Mouse (Mus musculus) lung, embryonic 16.5 days (tissue): ENCODE results near the gene Pus1. TPM values are rescaled to one million over a fixed set of nuclear protein-coding genes. Genes with fewer than 3 reads are reported as not detected.
"Not testable (repeated sequence)": the region's sequence is repeated elsewhere in the genome, so short reads cannot be mapped to it uniquely, and the experiment has no call there.

ENCODE experiments used
- ATAC-seq: fragments of 200-750 bp; cut with Nextera tagmentation; 2 replicates; pipeline ENCODE4 v1.8.0; 2017; ENCODE audit warnings: low read depth, mild to moderate bottlenecking, moderate library complexity
- H3K27ac ChIP-seq: fragments of 300-500 bp; sonication (generic); 2 replicates; pipeline ENCODE4 v1.5.1; 2014; ENCODE audit warnings: mild to moderate bottlenecking, control low read depth, low read length
- H3K27me3 ChIP-seq: fragments of 300-500 bp; sonication (generic); 2 replicates; pipeline ENCODE4 v1.6.1; 2014; ENCODE audit warnings: low read depth, low read length, mixed read lengths; ENCODE audit not compliant: control insufficient read depth, insufficient read depth
- H3K36me3 ChIP-seq: fragments of 300-500 bp; sonication (generic); 2 replicates; pipeline ENCODE4 v1.6.1; 2014; ENCODE audit warnings: low read length; ENCODE audit not compliant: control insufficient read depth, insufficient read depth
- H3K4me1 ChIP-seq: fragments of 300-500 bp; sonication (generic); replicated peaks from 2 replicates; pipeline ENCODE4 v1.6.1; 2014; ENCODE audit warnings: low read length, mixed read lengths; ENCODE audit not compliant: control insufficient read depth, insufficient read depth
- H3K4me2 ChIP-seq: fragments of 300-500 bp; sonication (generic); 2 replicates; pipeline ENCODE4 v1.6.1; 2014; ENCODE audit warnings: low read depth, low read length, control low read depth
- H3K4me3 ChIP-seq: fragments of 300-500 bp; sonication (generic); 2 replicates; pipeline ENCODE4 v1.5.1; 2014; ENCODE audit warnings: mild to moderate bottlenecking, low read length, control low read depth
- H3K9ac ChIP-seq: fragments of 300-500 bp; sonication (generic); 2 replicates; pipeline ENCODE4 v1.6.1; 2014; ENCODE audit warnings: low read length, control low read depth
- H3K9me3 ChIP-seq: fragments of 300-500 bp; sonication (generic); 2 replicates; pipeline ENCODE4 v1.6.1; 2016; ENCODE audit warnings: low read length; ENCODE audit not compliant: control insufficient read depth
- WGBS: fragments of 180-500 bp; shearing (Covaris S2); extraction: QIAGEN DNeasy Blood & Tissue Kit; methylation state at CpG from one replicate; pipeline ENCODE4 v1.1.7; 2014; 5-methylcytosine and 5-hydroxymethylcytosine counted together
- polyA plus RNA-seq: library from polyadenylated mRNA; unstranded; fragments of >200 nt; fragmentation: Nextera tagmentation; extraction: Ambion mirVana; gene quantifications from 2 replicates; pipeline ENCODE4 v1.2.1, GENCODE M21; 2015

Pus1 gene
- polyA plus RNA-seq, 1 experiment from 2014 or later, result 25.2 TPM

- not testable (repeated sequence) for H3K27ac ChIP-seq, H3K4me1 ChIP-seq, H3K9ac ChIP-seq, H3K4me2 ChIP-seq, H3K27me3 ChIP-seq, H3K9me3 ChIP-seq, ATAC-seq, H3K4me3 ChIP-seq
- peaks cover 25% of the 10 kb centered on the region for H3K36me3 ChIP-seq
- WGBS, result 88% methylated on average over 10 of the region's 10 CpGs
Measured at GRCm38 (mm10) chr5:110772945-110773344, 7.5 kb downstream of the Pus1 start.

GRCm38 (mm10) chr5:110770448-110771158, 9.9 kb downstream of the Pus1 start, which contains the start of gene Ep400:
TSS of gene Ep400 (minus strand) at chr5:110770717.
- H3K4me3 ChIP-seq, result peak within 1 kb of the TSS; percentile 96
- H3K27me3 ChIP-seq, result no peaks in the 10 kb centered on the region

DNA sequence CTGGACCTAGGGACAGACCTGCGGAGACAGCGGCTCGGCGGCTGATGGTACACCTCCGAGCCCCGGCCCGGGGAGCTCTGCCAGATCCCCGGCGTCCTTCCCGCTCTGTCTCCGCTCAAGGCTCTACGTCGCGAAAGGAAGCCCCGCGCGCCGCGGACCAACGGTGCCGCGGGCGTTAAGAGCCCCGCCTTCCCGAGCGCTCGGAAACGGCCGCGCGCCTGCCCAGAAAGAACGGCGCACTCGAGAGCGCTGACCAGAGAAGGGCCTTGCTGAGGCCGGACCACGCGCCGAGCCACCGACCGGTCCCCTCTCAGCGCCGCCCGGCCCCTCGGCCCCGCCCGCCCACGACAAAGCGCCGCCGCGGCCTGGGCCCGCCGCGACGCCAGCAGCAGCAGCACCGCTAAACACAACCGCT, 10.4 kb downstream of the Pus1 start:
- peak; percentile 60 for ATAC-seq
- Histone ChIP-seq H3K27ac (peak overlapping the region; percentile 96), H3K27me3 (no peaks in the 10 kb centered on the region), H3K4me3 (peak overlapping the region; percentile 96), H3K36me3 (peaks cover 14% of the 10 kb centered on the region), H3K9ac (peak overlapping the region; percentile 94), H3K9me3 (no peaks in the 10 kb centered on the region), H3K4me1 (peaks cover 9% of the 10 kb centered on the region), H3K4me2 (peak overlapping the region; percentile 75)
- 0% methylated on average over 42 of the region's 58 CpGs for WGBS

More at GRCm38 (mm10) chr5:110770448-110771158, 9.9 kb downstream of the Pus1 start, which contains the start of gene Ep400:
- H3K36me3 ChIP-seq, result peaks cover 18% of the 10 kb centered on the region
- peaks cover 9% of the 10 kb centered on the region for H3K4me1 ChIP-seq
- peak within 1 kb of the TSS; percentile 96 for H3K27ac ChIP-seq
- H3K9ac ChIP-seq, result peak within 1 kb of the TSS; percentile 94
- ATAC-seq, result peak; percentile 98
- peak within 1 kb of the TSS; percentile 75 for H3K4me2 ChIP-seq
- under 1% methylated on average over 82 of the region's 83 CpGs for WGBS
- no peaks in the 10 kb centered on the region for H3K9me3 ChIP-seq

DNA sequence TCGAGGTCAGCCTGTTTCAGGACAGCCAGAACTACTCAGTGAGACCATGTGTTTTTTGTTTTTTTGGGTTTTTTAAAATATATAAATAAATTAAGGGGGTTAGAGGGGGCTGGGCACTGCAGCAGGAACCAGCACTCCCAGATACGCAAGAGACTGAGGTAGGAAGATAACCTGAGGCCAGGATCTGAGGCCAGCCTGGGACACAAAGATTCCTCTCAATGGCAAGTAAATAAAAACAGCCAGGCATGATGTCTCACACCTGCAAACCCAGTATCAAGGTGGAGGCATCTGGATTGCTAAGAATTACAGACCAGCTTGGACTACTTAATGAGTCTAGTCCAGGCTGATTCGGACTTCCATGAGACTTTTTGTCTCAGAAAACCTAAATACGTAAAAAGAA, 11.2 kb downstream of the Pus1 start:
- Histone ChIP-seq H3K4me2 (peak overlapping the region; percentile 75), H3K9me3 (no peaks in the 10 kb centered on the region), H3K4me1 (peaks cover 9% of the 10 kb centered on the region), H3K4me3 (peak overlapping the region; percentile 96), H3K36me3 (peaks cover 7% of the 10 kb centered on the region), H3K27ac (no peak overlapping the region), H3K9ac (peak overlapping the region; percentile 94), H3K27me3 (no peaks in the 10 kb centered on the region)
- 46% methylated on average over 4 of the region's 4 CpGs for WGBS
- no peak for ATAC-seq

DNA sequence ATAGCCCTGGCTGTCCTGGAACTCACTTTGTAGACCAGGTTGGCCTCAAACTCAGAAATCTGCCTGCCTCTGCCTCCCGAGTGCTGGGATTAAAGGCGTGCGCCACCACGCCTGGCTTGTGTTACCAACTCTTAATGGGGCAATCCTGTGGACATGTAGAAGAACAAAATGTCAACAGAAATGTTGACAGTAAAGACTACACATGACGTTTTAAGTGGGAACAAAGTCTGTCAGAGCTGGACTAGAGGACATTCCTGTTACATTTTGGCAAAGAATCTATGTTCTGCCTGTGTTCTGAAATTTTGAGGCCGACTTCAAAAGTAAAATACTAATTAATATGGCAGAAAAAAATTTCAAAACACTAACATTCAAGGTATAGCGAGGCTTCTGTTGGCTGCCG, 16.6 kb downstream of the Pus1 start:
- no peak for ATAC-seq

DNA sequence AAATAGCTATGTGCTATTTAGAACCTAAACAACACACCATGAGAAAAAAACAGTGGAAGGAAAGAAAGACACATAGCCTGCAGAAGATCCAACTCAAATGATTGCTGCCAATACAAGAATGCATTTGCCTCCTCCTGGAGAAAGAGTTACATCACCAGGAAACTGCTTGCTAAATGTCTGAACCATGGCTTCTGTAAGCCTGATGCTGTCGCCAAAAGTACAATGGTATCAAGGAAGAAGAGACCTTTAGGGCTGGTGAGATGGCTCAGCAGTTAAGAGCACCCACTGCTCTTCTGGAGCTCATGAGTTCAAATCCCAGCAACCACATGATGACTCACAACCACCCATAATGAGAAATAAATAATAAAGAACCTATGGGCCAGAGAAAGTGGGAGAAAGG, 35.4 kb downstream of the Pus1 start:
- no peak for ATAC-seq
- 79% methylated on average over 1 of the region's 1 CpGs for WGBS
- H3K9ac ChIP-seq, result no peak overlapping the region
- no peaks in the 10 kb centered on the region for H3K27me3 ChIP-seq
- H3K4me2 ChIP-seq, result no peak overlapping the region
- H3K4me3 ChIP-seq, result no peak overlapping the region
- 0 out of 2 replicates have a peak, but pooled peaks cover 2% of the 10 kb centered on the region for H3K36me3 ChIP-seq
- H3K9me3 ChIP-seq, result no peaks in the 10 kb centered on the region
- H3K27ac ChIP-seq, result no peak overlapping the region
- H3K4me1 ChIP-seq, result no peaks in the 10 kb centered on the region

More for the DNA sequence above, 16.6 kb downstream of the Pus1 start:
- H3K4me3 ChIP-seq, result no peak overlapping the region
- no peak overlapping the region for H3K27ac ChIP-seq
- H3K4me2 ChIP-seq, result no peak overlapping the region
- 89% methylated on average over 8 of the region's 8 CpGs for WGBS
- H3K4me1 ChIP-seq, result peaks cover 3% of the 10 kb centered on the region; the same call in 1 of the 2 replicates
- H3K36me3 ChIP-seq, result no peaks in the 10 kb centered on the region
- no peaks in the 10 kb centered on the region for H3K9me3 ChIP-seq
- no peaks in the 10 kb centered on the region for H3K27me3 ChIP-seq
- H3K9ac ChIP-seq, result no peak overlapping the region

DNA sequence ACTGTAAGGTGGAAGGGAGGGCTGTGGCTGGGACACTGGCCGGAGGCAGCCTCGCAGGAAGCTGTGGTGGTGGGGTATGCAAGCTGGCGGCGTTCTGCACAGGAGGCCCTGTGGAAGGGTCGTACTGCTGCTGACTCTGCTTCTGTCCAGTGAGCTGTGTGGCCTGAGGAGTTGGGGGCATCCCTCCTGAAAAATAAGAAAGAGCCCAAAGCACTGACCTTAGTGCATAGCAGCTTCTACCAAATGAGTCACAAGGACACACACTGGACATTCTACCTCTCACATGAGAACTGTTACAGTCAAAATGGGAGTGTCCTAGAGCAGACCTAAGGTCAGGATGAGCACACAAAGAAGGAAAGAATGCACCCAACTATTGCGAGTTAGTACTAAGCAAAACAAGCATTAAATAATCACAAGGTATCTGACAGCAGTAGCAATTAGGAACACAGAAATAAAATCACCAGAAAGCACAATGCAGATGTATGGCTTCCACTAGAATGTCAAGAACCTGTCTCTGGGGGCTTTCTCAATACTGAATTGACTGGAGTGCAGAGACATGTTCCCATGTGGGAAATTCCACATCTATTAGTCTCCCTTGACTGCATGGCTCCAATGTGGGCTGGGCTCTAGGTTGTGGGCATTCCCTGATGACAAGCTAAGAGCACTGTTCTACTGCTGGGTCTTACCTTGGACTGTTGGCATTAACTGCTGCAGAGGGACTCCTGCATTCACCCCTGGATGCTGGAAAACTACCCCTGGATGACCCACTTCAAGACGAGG, 40.8 kb downstream of the Pus1 start:
- Histone ChIP-seq H3K36me3 (peaks cover 14% of the 10 kb centered on the region), H3K27me3 (no peaks in the 10 kb centered on the region), H3K4me3 (no peak overlapping the region), H3K4me1 (no peaks in the 10 kb centered on the region), H3K4me2 (no peak overlapping the region), H3K9ac (no peak overlapping the region), H3K27ac (no peak overlapping the region), H3K9me3 (no peaks in the 10 kb centered on the region)
- 94% methylated on average over 7 of the region's 7 CpGs for WGBS
- ATAC-seq, result no peak

- Histone ChIP-seq H3K4me2 (no peak overlapping the region), H3K9me3 (no peaks in the 10 kb centered on the region), H3K9ac (no peak overlapping the region), H3K4me1 (no peaks in the 10 kb centered on the region), H3K27me3 (no peaks in the 10 kb centered on the region), H3K27ac (no peak overlapping the region), H3K36me3 (peaks cover 27% of the 10 kb centered on the region), H3K4me3 (no peak overlapping the region)
- no peak for ATAC-seq
- 90% methylated on average over 1 of the region's 1 CpGs for WGBS
Measured at GRCm38 (mm10) chr5:110735606-110736005, 44.9 kb downstream of the Pus1 start.

DNA sequence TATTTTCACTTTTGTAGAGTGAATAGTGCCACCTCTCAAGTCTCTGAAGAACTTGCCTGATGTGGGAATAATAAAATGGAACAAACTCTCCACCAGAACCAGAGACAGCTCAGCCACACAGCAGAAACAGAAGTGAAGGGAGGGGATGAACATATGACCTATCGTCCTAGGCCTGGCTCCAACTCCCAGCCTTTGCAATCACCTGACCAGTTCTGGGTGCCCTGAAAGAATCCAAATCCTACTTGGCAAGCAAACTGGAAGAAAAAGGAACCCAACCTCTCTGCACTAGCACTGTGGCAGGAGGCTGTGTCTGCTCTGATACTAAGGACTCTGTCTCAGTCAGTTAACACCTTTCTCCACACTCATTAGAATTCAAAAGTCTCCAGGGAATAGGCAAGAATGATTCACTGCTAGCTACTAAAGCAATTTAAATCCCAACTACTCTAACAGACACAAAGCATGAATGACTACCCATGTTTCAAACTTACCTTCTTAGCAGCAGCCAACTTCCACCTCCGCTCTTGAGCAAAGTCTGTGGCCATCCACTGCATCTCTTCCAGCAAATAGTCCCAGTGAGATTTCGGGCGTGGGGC, 47.1 kb downstream of the Pus1 start:
- peaks cover 26% of the 10 kb centered on the region for H3K36me3 ChIP-seq
- ATAC-seq, result no peak
- 93% methylated on average over 4 of the region's 4 CpGs for WGBS
- no peaks in the 10 kb centered on the region for H3K27me3 ChIP-seq
- no peaks in the 10 kb centered on the region for H3K9me3 ChIP-seq
- H3K9ac ChIP-seq, result no peak overlapping the region
- no peak overlapping the region for H3K4me3 ChIP-seq
- H3K4me2 ChIP-seq, result no peak overlapping the region
- H3K27ac ChIP-seq, result no peak overlapping the region
- no peaks in the 10 kb centered on the region for H3K4me1 ChIP-seq
